19 mouse cellular contexts compared by ENCODE assay signal in the genomic region with DNA sequence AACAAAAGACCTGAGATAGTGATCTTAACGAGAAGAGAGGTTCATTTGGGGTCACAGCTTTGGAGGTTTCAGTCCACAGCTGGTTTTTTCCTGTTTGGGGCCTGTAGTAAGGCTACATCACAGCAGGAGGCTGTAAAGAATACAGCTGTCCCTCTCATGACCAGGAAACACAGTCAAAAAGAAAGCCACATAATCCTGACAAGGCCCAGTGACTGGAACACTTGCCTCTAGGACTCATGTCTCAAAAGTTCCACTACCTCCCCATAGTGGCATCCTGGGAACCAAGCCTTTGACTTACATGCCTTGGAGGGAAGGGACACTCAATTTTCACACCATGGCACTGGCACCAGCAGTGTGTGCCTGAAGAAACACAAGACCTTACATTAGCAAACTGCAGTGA.
DNase-seq lines count a peak whose midpoint lies in the region; ATAC-seq and TF ChIP-seq lines count a peak whose summit lies in the region.
"Had no signal": no experiment of that assay in that cellular context is flagged by ENCODE, and none has a peak within 500 bp of the region (broad histone marks: within the 10 kb centered on the region; RNA-seq: fewer than 3 reads in every experiment).

No protein-coding gene starts in this region.

- H3K36me3 ChIP-seq in CH12.LX (replicated peaks in 1 of 2; ENCODE audit: control insufficient read depth in 1 of 2, insufficient read depth in 1 of 2, low read length in 1 of 2) = no peaks in the 10 kb centered on the region
- H3K36me3 ChIP-seq in myocyte (ENCODE audit: control insufficient read depth, insufficient read depth) = no peaks in the 10 kb centered on the region
- H3K36me3 ChIP-seq in kidney, embryonic 15.5 days = no peaks in the 10 kb centered on the region
- H3K36me3 ChIP-seq: G1E had no signal

- TF ChIP-seq POLR2A in CH12.LX (IDR thresholded peaks at IDR 0.05; ENCODE audit: low read depth, low read length) (no peak), myocyte (IDR thresholded peaks at IDR 0.05; ENCODE audit: insufficient read length, low read depth) (no peak)

- no peaks in the 10 kb centered on the region for H3K9me3 ChIP-seq in CH12.LX (replicated peaks; ENCODE audit: low read length)
- H3K9me3 ChIP-seq in kidney, embryonic 15.5 days (replicated peaks) = no peaks in the 10 kb centered on the region
- H3K9me3 ChIP-seq: G1E had no signal

- H3K79me2 ChIP-seq in CH12.LX (replicated peaks; ENCODE audit: control insufficient read depth, extremely low read depth, insufficient read depth, poor library complexity, severe bottlenecking) (no peaks in the 10 kb centered on the region), myocyte (ENCODE audit: control insufficient read depth, insufficient read depth) (no peaks in the 10 kb centered on the region)

- H3K27me3 ChIP-seq in CH12.LX (replicated peaks) (no peaks in the 10 kb centered on the region), myocyte (ENCODE audit: control insufficient read depth, insufficient read depth, insufficient read length) (no peaks in the 10 kb centered on the region)
- H3K27me3 ChIP-seq in kidney, embryonic 15.5 days = 0 out of 2 replicates have a peak, but pooled peaks cover 2% of the 10 kb centered on the region

- ATAC-seq in kidney, embryonic 15.5 days (replicated peaks; ENCODE audit: low FRiP score) = no peak
- ATAC-seq: activated CD4-positive, CD25-positive, alpha-beta regulatory T cell, adult 4 months; CD4-positive, CD25-positive, alpha-beta regulatory T cell, adult 4 months; Patski had no signal

- no peak overlapping the region for H3K9ac ChIP-seq in CH12.LX (ENCODE audit: insufficient read depth, low read depth)
- H3K9ac ChIP-seq in kidney, embryonic 15.5 days = no peak overlapping the region

- H3K4me2 ChIP-seq in CH12.LX (ENCODE audit: insufficient read depth, low read depth, poor library complexity, severe bottlenecking) (no peak overlapping the region), myocyte (ENCODE audit: low read depth) (no peak overlapping the region)
- no peak overlapping the region for H3K4me2 ChIP-seq in kidney, embryonic 15.5 days

- dilution Hi-C loops in CH12.LX (cut with MboI; ENCODE audit: extremely low pct_ligation_motif_present, extremely low pct_unique_long_range_greater_than_20kb, low sequenced_read_pairs) = no loop called here

- no peaks in the 10 kb centered on the region; a peak in 1 of 4 replicates for H3K4me1 ChIP-seq in CH12.LX (ENCODE audit: control insufficient read depth in 1 of 2, insufficient read depth in 2 of 2)
- peaks cover 19% of the 10 kb centered on the region for H3K4me1 ChIP-seq in kidney, embryonic 15.5 days

- no peak overlapping the region for H3ac ChIP-seq in myocyte (ENCODE audit: control insufficient read depth, insufficient read length)

- peak; percentile 67 for TF ChIP-seq EP300 in CH12.LX (IDR thresholded peaks at IDR 0.05; ENCODE audit: low read length)

- DNase-seq in CH12.LX (ENCODE audit: extremely low read depth) = peak; percentile 26
- DNase-seq in adrenal gland, postnatal 14 days = no peak
- DNase-seq: adrenal gland, adult 2 months; adrenal gland, adult 8-10 months; adrenal gland, postnatal 10 days; adrenal gland, postnatal 25 days; adrenal gland, postnatal 36 days; B cell, adult 2 months; cerebellum, adult 11 months; cerebellum, adult 11-12 months; cerebellum, adult 18-20 months; cerebellum, adult 2 months; cerebellum, adult 8-10 months had no signal

- in situ Hi-C loops in CH12.LX (cut with MboI; ENCODE audit: low pct_ligation_motif_present, low pct_unique_long_range_greater_than_20kb, low sequenced_read_pairs) = no loop called here

- no peak overlapping the region for H3K27ac ChIP-seq in CH12.LX (ENCODE audit: insufficient read depth, low read depth)
- H3K27ac ChIP-seq in kidney, embryonic 15.5 days = no peak overlapping the region

- no peak for TF ChIP-seq RAD21 in CH12.LX (IDR thresholded peaks at IDR 0.05; ENCODE audit: low read depth, low read length)

- H3K4me3 ChIP-seq in CH12.LX (replicated peaks in 1 of 3; ENCODE audit: low read depth in 2 of 3, low read length in 2 of 3, poor library complexity in 1 of 3) = no peak overlapping the region
- H3K4me3 ChIP-seq in myocyte = no peak overlapping the region
- no peak overlapping the region for H3K4me3 ChIP-seq in kidney, embryonic 15.5 days (replicated peaks)

- 17% methylated on average over 1 of the region's 1 CpGs for WGBS in kidney, embryonic 15.5 days

- no peak for TF ChIP-seq CTCF in CH12.LX (conservative IDR thresholded peaks at IDR 0.05 in 1 of 2, IDR thresholded peaks at IDR 0.05 in 1 of 2; ENCODE audit: low read depth in 2 of 2, low read length in 2 of 2)

TF ChIP-seq in CH12.LX, 34 proteins besides CTCF, POLR2A, EP300 and RAD21:
- TF ChIP-seq ZKSCAN1 (IDR thresholded peaks at IDR 0.05; ENCODE audit: borderline replicate concordance, low read depth, low read length) (no peak), TBP (conservative IDR thresholded peaks at IDR 0.05; ENCODE audit: low read depth, low read length) (no peak), KAT2A (IDR thresholded peaks at IDR 0.05; ENCODE audit: insufficient replicate concordance, low read length) (no peak), MEF2A (IDR thresholded peaks at IDR 0.05; ENCODE audit: borderline replicate concordance, low read depth, low read length) (no peak), PAX5 (IDR thresholded peaks at IDR 0.05; ENCODE audit: low read length) (no peak), JUND (conservative IDR thresholded peaks at IDR 0.05; ENCODE audit: low read depth, low read length) (peak; percentile 63)
TF ChIP-seq in CH12.LX: peak in this region for 1.

TF ChIP-seq in myocyte, 11 proteins besides CTCF, POLR2A, EP300 and RAD21:
- no peak for TF ChIP-seq E2F4 (IDR thresholded peaks at IDR 0.05; ENCODE audit: insufficient read depth)
- TF ChIP-seq MAX (IDR thresholded peaks at IDR 0.05; ENCODE audit: low read depth) = no peak
- TF ChIP-seq MYOG (IDR thresholded peaks at IDR 0.05; ENCODE audit: control insufficient read depth in 1 of 3, insufficient read depth in 1 of 3, insufficient read length in 2 of 3, low read depth in 2 of 3) = peak in 2 of 3 experiments; percentile 2 to 5
